Mouse (Mus musculus): ENCODE measurements around the gene Aph1a.
"Not testable (repeated sequence)": the region's sequence is repeated elsewhere in the genome, so short reads cannot be mapped to it uniquely, and the experiment has no call there.

The Aph1a gene

DNA sequence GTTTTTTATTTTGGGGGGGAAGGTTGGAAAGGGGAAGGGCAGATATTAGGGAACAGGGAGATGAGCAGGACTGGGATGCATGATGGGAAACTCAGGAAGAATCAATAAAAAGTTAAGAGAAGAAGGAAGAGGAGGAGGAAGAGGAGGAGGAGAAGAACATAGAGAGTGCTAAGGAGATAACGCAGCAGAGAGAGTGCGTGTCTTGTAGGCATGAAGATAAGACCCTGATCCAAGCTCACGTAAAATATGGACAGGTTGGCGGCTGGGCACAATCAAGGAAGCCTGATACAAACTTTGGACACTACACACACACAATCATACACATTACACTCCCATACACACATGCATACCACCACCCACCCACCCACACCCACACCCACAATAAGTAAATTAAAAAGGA, 20.9 kb downstream of the Aph1a start:
- in situ Hi-C loops (cut with MboI, MseI) = no loop called here

DNA sequence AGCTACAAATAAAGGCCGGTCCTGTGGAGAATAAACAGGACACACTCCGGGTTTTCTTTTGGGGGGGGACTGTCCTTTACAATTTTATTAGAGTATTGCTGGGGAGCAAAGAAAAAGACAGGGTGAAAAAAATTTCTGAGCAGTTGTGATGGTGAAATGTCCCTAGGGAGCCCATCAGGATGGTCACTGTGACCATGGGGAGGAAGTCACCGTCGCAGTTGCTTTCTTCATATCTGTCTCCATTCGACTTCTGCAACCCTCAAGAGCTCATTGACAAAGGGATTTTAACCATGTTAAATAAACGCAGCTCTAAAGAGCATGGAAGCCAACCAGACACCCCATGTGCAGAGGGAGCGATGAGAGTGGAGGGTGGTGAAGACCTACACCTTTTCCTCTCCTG, 23.0 kb downstream of the Aph1a start:
- in situ Hi-C loops (cut with MboI, MseI) = no loop called here

DNA sequence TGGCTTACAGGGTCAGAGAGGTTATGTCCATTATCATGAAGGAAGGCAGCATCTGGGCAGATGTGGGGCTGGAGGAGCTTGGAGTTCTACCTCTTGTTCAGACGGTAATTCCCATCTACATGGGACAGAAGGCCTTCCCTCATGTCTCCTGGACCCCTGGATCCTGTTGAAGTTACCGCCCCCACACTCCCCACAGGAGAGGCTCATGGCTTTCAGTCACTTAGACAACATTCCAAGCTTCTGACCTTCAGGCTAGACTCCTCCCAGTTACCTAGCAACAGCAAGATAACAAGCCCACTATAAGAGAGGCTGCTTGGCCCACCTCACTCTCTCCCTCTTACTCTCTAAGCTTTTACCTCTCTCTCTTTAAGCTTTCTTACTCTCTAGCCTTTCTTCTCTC, 26.8 kb downstream of the Aph1a start:
- in situ Hi-C loops (cut with MboI, MseI) = not testable (repeated sequence)

DNA sequence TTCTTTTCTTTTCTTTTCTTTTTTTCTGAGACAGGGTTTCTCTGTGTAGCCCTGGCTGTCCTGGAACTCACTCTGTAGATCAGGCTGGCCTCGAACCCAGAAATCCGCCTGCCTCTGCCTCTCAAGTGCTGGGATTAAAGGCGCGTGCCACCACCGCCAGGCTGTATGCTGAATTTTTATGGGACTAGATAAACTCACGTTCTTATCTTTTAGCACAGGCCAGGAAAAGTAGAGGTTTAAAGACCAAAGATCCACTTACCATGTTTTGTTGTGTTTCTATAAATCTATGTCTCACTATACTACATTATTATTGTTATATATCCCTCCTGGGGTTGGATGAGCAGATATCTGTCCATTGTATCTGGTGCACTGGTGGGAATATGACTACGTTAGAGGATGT, 29.7 kb downstream of the Aph1a start:
- in situ Hi-C loops (cut with MboI, MseI) = not testable (repeated sequence)

DNA sequence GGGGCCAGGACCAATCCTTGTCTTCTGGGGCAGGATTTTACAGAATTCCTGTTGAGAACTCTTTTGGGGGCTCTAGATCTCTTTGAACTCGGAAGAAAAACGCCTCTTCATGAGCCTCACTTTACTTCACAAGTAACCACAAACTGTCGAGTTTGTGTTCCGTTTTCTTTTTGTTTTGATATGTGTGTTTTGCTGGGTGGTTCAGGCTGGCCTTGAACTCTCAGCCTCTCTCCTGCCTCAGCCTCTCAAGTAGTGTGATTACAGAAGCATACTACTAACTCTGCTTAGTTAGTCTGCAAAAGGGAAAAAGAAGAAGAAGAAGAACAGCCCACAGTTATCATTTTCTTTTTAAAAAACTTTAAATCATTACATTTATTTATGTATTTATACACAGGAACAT, 30.4 kb downstream of the Aph1a start:
- in situ Hi-C loops (cut with MboI, MseI) = no loop called here

DNA sequence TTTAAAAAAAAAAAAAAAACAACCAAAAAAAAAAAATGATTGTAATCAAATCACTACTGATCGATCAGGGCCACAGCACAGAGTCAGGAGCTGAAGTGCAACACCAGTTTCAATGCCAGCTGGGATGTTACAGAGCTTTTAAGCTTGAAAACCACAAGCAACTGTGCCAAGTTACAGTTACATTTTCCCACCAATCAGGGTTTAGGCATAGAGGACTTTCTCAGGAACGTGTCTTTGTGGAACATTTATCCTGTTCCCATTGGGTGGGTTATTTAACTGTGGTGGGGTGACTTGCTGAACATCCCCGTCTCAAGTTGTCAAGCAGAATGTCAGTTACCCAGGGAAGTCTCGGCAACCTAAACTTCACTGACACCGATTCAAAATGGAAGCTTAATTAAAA, 31.3 kb downstream of the Aph1a start:
- in situ Hi-C loops (cut with MboI, MseI) = no loop called here

DNA sequence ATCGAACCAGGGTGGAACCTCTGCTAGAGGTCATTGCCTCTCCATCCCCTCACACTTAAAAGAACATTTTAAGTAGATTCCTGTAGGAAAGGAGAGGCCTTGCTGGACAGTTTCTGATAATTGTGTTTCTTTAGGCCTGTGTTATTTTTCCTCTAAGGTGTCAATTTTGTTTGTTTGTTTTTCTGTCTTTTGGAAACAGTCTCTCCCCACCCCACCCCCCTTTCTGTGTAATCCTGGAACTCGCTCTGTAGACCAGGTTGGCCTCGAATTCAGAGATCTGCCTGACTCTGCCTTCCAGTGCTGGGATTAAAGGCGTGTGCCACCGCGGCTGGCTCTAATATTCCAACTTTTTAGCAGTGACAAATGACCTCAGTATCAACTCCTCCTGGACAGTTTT, 34.5 kb downstream of the Aph1a start:
- in situ Hi-C loops (cut with MboI, MseI) = no loop called here

DNA sequence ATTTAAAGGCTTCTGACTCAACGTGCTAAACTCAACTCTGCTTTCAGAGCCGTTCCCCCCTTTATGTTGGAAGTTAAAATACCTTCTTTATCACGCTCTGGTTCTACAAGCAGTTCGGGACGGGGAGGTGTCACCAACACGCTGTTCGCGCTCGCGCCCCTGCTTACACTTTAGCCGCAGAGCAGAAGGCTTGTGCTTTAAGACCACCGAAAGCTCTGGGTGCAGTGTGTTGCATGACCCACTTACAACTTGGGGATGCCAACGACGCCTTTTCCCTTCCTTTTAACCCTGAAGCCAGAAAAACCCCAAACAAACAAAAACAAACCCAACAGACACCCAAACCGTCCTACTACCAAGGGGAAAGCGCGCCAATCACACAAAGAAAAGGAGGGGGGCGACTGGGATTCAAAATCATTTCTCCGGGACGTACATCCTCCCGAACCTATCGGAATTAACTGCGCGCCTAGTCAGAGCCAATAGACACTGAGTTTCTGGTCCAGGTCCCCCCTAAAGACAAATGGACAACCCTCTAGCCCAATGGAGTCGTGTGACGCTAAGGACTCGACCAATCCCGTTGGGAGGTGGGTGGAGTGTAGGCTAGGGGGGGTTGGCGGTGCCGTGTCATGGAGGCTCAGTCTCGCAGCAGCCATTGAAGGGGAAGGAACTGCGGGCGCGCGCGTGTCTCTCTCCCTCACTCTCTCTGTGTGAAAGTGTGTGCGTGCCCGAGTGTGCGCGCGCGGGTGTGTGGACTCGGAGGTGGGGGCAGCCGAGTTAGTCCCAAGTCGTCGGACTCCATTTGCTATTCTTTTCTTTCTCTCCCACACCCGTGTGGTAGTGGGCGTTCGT, 35.1 kb downstream of the Aph1a start, which contains the start of gene Anp32e:
TSS of gene Anp32e (plus strand) at position 589 of the 846 bp plus-strand sequence.
- in situ Hi-C loops (cut with MboI, MseI) = no loop called here

DNA sequence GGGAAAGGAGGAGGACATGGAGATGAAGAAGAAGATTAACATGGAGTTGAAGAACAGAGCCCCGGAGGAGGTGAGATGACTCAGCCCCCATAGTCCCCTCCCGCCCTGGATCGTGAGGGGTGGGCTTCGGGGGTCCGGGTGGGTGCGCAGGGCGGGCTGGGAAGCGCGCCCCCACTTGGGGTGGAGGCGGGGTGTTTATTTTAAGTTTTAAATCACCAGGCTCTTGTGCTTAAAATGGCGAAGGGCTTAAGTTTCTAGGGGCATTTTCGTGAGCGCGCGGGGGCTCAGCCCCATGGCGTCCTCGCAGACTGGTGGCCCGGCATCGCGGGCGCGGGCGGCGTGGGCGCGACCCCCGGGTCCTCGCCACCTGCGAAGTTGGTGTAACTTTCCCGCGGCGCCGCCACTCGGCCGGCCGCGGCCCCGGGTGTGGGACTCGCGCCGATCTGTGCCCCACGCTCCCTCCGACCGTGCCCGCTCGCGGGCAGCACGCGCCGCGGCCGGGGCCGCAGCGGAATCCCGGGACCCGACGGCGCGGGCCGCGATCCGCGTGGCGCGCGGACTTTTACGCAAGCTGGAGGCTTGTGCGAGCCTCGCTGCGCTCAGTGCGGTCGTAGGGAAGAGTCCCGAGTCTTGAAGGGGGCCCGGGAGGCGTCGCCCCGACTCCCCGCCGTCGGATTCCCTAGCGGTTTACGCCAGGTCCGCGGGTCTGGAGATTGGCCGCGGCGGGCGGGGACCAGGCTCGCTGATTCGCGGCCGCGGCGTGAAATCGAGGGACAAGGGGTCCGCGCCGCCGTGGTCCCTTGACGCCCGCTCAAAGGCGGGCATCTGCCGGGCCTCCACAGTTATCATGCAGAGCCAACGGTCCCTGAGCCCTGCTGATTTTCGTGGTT, 36.1 kb downstream of the Aph1a start:
- in situ Hi-C loops (cut with MboI, MseI) = no loop called here

DNA sequence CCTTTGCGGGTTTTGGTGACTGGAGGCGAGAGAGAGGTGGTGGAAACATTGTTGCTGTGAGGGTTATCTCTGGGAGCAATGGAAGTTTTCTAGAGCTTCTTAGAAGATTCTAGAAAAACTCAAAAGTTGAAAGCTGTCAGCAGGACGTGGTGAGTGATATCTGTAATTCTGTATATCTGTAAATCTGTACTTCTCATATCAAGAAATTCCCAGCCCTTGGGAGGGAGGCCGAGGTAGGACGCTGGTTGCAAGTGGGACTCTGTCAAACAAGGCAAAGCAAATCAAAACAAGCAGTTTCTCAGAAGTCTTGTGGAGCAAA, 36.7 kb downstream of the Aph1a start:
- in situ Hi-C loops (cut with MboI, MseI) = no loop called here

DNA sequence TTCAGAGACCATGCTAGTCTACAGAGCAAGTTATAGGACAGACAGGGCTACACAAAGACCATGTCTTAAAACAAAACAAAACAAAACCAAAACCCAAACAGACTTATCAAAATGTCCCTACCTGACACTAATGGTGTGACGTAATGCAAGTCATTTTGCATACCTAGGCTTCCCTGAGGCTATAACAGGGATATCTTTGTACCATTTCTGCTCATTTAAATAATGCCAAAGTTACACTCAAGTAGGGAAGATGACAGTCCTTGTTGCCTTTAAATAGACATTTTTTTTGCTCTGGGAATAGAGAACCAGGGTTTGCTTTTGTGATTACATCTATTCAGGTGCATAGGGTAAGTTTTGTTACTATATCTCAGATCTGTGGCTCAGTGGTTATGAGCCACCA, 37.7 kb downstream of the Aph1a start:
- in situ Hi-C loops (cut with MboI, MseI) = no loop called here

DNA sequence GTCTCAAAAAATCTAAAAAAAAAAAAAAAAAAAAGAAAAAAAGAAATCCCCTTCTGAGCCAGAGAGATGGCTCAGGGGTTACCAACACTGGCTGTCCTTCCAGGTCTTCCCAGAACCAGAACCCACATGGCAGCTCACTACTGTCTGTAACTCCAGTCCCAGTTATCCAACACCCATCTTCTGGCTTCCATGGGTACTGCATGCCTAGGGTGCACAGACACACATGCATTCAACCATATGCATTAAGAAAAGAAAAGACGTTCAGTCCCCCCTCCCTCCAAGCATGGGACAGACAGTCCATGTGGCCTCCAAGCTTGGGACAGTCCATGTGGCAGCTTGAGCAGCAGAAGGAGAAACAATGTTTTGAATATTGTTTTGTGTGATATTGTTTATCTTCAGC, 38.4 kb downstream of the Aph1a start:
- in situ Hi-C loops (cut with MboI, MseI) = no loop called here

DNA sequence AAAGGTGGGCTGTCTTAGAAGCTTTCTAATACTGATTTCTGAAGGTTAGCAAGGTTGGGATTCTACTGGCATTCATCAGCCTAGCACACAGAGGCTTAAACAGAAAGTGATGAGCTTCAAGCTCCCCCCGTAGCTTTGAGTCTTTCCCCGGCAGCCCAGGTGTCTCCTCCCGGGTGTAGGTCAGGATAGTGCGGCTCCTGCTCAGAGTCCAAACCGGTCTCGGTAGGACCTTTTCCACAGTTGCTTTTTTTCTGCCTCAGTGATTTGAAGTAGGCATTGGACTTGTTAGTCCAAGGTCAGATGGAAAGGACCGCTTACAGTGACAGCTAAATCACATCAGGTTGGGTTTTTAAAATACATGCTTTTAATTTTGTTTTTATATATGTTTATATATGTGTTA, 38.8 kb downstream of the Aph1a start:
- in situ Hi-C loops (cut with MboI, MseI) = no loop called here

DNA sequence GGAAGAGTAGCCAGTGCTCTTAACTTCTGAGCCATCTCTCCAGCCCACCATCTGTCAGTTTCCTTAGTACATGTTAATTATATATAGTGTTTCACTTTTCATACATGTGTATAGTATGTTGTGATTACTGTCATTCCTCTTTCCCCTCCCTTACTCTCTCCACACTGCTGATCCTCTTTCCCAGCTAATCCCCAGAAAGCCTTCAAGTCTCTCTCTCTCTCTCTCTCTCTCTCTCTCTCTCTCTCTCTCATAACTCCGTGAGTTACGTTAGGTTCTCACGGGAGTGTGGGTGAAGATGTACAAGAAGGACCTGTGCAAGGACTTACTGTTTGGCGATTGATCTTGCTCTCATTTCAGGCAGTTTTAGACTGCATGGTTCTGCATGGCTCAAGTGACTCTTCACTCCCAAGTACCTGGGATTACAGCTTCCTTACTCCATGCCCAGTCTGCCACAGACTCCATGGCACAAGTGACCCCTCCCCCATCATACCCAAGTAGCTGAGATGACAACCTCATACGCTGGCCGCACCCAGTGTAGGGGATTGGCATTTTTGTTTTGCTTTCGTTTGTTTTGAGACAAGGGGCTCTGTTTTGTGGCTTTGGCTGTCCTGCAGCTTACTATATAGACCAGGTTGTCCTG, 39.5 kb downstream of the Aph1a start:
- in situ Hi-C loops (cut with MboI, MseI) = no loop called here

DNA sequence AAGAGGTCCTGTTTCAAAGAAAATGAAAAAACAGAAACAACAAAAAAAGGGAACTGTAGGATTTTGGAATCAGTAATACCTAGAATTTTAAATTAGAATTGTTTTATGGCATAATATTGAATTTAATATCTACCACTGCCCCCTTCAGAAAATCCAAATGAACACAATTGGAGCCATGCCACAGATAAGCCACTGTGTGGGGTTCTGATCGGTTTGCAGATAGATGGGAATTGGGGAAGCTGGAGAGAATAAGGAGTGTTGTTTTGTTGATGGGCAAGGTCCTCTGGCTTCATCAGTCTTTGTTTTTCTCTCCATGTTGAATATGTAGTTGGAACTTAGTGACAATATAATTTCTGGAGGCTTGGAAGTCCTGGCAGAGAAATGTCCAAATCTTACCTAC, 40.7 kb downstream of the Aph1a start:
- in situ Hi-C loops (cut with MboI, MseI) = no loop called here

DNA sequence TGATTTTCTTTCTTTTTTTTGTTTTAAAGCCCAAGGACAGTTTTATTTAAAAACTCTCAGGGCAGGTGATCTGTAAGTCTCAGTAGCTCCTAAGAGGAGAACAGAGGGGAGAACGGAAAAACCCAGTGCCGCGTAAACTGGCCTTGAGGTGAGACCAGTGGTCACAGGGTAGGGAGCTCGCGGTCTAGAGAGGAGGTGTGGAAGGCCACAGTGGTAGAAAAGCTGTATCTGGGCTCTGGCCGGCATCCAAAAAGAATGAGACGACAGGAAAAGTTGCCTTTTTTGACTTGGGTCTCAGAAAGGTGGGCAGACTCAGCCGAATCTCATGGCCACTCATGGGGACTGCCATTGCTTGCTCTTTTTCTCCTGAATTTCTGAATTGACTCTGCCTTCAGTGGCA, 44.4 kb downstream of the Aph1a start:
- in situ Hi-C loops (cut with MboI, MseI) = no loop called here

DNA sequence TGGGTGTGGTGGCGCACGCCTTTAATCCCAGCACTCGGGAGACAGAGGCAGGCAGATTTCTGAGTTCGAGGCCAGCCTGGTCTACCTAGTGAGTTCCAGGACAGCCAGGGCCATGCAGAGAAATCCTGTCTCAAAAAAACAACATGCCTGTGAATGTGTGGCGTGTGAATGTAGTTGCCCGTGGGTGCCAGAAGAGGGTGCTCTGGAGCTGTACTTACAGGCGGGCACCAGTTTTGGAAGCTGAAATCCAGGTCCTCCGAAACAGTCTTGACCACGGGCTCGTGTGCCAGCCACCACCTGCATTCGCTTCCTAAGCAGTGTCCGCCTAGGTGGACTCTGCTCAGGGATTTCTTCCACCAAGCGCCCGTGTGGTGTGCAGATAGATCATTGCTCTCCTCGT, 45.1 kb downstream of the Aph1a start:
- in situ Hi-C loops (cut with MboI, MseI) = no loop called here

DNA sequence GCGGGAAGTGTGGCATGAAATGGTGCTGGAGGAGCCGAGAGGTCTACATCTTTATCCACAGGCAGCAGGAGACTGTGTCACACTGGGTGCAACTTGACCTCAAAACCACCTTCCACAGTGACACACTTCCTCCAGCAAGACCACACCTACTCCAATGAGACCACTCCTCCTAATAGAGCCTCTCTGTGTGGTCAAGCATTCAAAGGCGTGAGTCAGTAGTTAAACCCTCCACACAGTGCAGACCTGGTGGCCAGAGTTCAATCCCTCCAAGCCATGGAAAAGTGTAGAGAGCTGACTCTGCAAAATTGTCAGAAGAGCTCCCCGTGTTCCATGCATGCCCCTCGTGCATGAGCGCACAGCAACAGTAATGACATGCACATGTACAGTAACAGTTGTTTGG, 49.0 kb downstream of the Aph1a start:
- in situ Hi-C loops (cut with MboI, MseI) = no loop called here

DNA sequence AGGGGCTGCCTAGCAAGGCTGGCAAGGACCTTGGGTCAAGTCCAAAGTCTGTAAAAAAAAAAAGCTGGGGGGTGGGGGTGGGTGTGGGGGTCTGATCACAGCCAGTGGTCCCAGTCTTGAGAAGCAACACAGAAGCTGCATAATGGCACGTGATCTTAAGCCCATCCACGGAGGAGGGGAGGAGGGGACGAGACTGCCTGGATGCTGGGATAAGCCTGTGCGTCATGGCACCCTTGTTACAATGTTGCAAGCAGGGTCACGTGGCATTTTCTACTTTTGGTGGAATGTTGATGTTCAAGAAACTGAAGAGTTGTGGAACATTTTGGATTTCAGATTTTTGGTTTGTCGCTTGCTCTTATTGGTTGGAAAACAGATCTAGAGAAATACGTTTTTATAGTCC, 49.5 kb downstream of the Aph1a start:
- in situ Hi-C loops (cut with MboI, MseI) = no loop called here

DNA sequence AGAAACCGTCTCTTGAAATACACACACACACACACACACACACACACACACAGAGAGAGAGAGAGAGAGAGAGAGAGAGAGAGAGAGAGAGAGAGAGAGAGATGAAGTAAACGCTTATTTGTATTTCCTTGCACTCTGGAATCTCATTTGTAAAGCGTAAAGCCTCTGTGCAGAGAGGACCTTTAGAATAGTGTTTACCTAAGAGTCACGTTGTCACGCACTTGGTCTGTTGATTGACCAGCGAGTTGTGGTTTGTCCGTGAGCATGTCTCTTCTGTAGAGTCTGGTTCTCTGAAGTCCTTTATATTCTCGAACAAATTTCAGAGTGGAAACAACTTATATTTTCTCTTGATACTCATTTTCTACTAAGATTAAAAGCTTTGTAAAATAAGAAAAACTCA, 51.0 kb downstream of the Aph1a start:
- in situ Hi-C loops (cut with MboI, MseI) = no loop called here

DNA sequence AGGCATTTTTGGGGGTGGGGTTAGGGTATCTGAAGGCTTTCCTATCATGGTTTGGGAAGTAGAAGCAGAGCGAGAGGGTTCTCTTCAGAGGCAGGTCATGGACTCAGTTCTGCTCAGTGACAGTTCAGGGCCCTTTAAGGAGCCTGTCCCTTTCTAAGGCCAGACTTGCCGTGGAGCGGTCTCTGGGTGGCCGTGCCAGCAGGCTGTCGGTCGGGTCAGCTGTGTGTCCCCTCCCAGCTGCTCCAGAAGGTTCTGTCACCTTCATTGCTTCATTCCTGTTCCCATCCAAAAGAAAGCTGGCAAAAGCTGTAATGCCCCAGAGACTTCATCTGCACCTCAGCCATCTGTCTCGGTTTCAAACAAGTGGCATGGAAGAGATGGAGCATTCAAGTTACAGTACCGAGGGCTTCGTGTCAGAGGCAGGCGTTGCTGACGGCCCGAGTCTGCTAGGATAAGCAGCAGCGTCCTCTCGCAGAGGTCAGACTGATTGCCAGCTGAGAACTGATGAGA, 52.0 kb downstream of the Aph1a start:
- in situ Hi-C loops (cut with MboI, MseI) = no loop called here
